Mouse (Mus musculus) MEL (cell line): ENCODE data around the gene 1700088E04Rik.

Experiments used
- CHD2 ChIP-seq: IDR thresholded peaks from 2 replicates; pipeline ENCODE4 v1.6.1; 2011; ENCODE audit warnings: low read length, improper control_type of control experiment
- CTCF ChIP-seq, 3 experiments: IDR thresholded peaks in 2 of 3; conservative IDR thresholded peaks in 1 of 3; 2 replicates each; pipeline ENCODE4 v1.5.1; 2011 to 2012; ENCODE audit warnings: low read length in 3 of 3, low read depth in 2 of 3, mild to moderate bottlenecking in 2 of 3, improper control_type of control experiment in 1 of 3, inconsistent platforms in 1 of 3, mixed read lengths in 1 of 3, moderate library complexity in 1 of 3; ENCODE audit not compliant: control insufficient read depth in 1 of 3, insufficient read depth in 1 of 3, poor library complexity in 1 of 3, severe bottlenecking in 1 of 3
- EP300 ChIP-seq, 2 experiments: IDR thresholded peaks; 2 replicates each; pipeline ENCODE4 v1.6.1; 2011; ENCODE audit warnings: improper control_type of control experiment in 2 of 2, low read length in 2 of 2, low read depth in 1 of 2, mild to moderate bottlenecking in 1 of 2
- GATA1 ChIP-seq: IDR thresholded peaks from 2 replicates; pipeline ENCODE4 v1.6.1; 2011; ENCODE audit warnings: low read depth, low read length, improper control_type of control experiment
- HCFC1 ChIP-seq: IDR thresholded peaks from 2 replicates; pipeline ENCODE4 v1.6.1; 2012; ENCODE audit warnings: low read depth, mild to moderate bottlenecking, inconsistent platforms, low read length, improper control_type of control experiment, moderate library complexity
- MAFK ChIP-seq: IDR thresholded peaks from 2 replicates; pipeline ENCODE4 v1.6.1; 2011; ENCODE audit warnings: low read depth, mild to moderate bottlenecking, low read length, improper control_type of control experiment, borderline replicate concordance
- NRF1 ChIP-seq: IDR thresholded peaks from 2 replicates; pipeline ENCODE4 v1.6.1; 2014; ENCODE audit warnings: low read depth, mild to moderate bottlenecking, inconsistent platforms, low read length, improper control_type of control experiment, moderate library complexity; ENCODE audit not compliant: poor library complexity, insufficient read depth, severe bottlenecking
- POLR2A ChIP-seq, 2 experiments: IDR thresholded peaks; 2 replicates each; pipeline ENCODE4 v1.6.1; 2011 to 2012; ENCODE audit warnings: low read length in 2 of 2, mild to moderate bottlenecking in 2 of 2, control low read depth in 1 of 2, improper control_type of control experiment in 1 of 2, low read depth in 1 of 2, moderate library complexity in 1 of 2; ENCODE audit not compliant: control insufficient read depth in 1 of 2, insufficient read depth in 1 of 2, poor library complexity in 1 of 2
- RAD21 ChIP-seq: IDR thresholded peaks from 2 replicates; pipeline ENCODE4 v1.6.1; 2011; ENCODE audit warnings: mild to moderate bottlenecking, low read depth, low read length, improper control_type of control experiment
- TAL1 ChIP-seq: IDR thresholded peaks from 2 replicates; pipeline ENCODE4 v1.6.1; 2012; ENCODE audit warnings: mild to moderate bottlenecking, inconsistent platforms, low read length, moderate library complexity, mixed read lengths
- TCF12 ChIP-seq: IDR thresholded peaks from 2 replicates; pipeline ENCODE4 v1.6.1; 2014; ENCODE audit warnings: low read depth, mild to moderate bottlenecking, inconsistent platforms, low read length, improper control_type of control experiment, moderate library complexity
- UBTF ChIP-seq: IDR thresholded peaks from 2 replicates; pipeline ENCODE4 v1.6.1; 2012; ENCODE audit warnings: low read depth, mild to moderate bottlenecking, inconsistent platforms, low read length, improper control_type of control experiment, moderate library complexity, borderline replicate concordance; ENCODE audit not compliant: insufficient read depth
- USF2 ChIP-seq, 2 experiments: IDR thresholded peaks; 2 replicates each; pipeline ENCODE4 v1.6.1; 2011 to 2012; ENCODE audit warnings: improper control_type of control experiment in 2 of 2, low read length in 2 of 2, borderline replicate concordance in 1 of 2, inconsistent platforms in 1 of 2, low read depth in 1 of 2, mild to moderate bottlenecking in 1 of 2; ENCODE audit not compliant: insufficient read depth in 1 of 2
- ZC3H11A ChIP-seq: IDR thresholded peaks from 2 replicates; pipeline ENCODE4 v1.6.1; 2012; ENCODE audit warnings: low read depth, mild to moderate bottlenecking, inconsistent platforms, low read length, improper control_type of control experiment

GRCm38 (mm10) chr15:79127101-79127500 is 14.0 kb downstream of the 1700088E04Rik start:
- no peak for TF ChIP-seq POLR2A (IDR thresholded peaks at IDR 0.05; ENCODE audit: control insufficient read depth in 1 of 2, insufficient read depth in 1 of 2, low read depth in 1 of 2, low read length in 2 of 2, poor library complexity in 1 of 2)
- no peak for TF ChIP-seq CTCF (IDR thresholded peaks at IDR 0.05 in 2 of 3, conservative IDR thresholded peaks at IDR 0.05 in 1 of 3; ENCODE audit: control insufficient read depth in 1 of 3, insufficient read depth in 1 of 3, low read depth in 2 of 3, low read length in 3 of 3, poor library complexity in 1 of 3, severe bottlenecking in 1 of 3)
- no peak for TF ChIP-seq UBTF
- TF ChIP-seq HCFC1: no peak
- no peak for TF ChIP-seq GATA1
- no peak for TF ChIP-seq MAFK
- no peak for TF ChIP-seq NRF1
- no peak for TF ChIP-seq TCF12
- TF ChIP-seq TAL1: no peak
- no peak for TF ChIP-seq USF2 (IDR thresholded peaks at IDR 0.05; ENCODE audit: borderline replicate concordance in 1 of 2, insufficient read depth in 1 of 2, low read depth in 1 of 2, low read length in 2 of 2)
- TF ChIP-seq RAD21: no peak
- TF ChIP-seq CHD2: no peak
- no peak for TF ChIP-seq EP300 (IDR thresholded peaks at IDR 0.05; ENCODE audit: low read depth in 1 of 2, low read length in 2 of 2)
- no peak for TF ChIP-seq ZC3H11A
